Mouse (Mus musculus): ENCODE results near the gene Ccdc62. TPM values are rescaled to one million over a fixed set of nuclear protein-coding genes. Genes with fewer than 3 reads are reported as not detected.

The Ccdc62 gene
- total and polyA plus RNA-seq, 3 experiments: 7.5 to 13.4 TPM; not detected in 1

DNA sequence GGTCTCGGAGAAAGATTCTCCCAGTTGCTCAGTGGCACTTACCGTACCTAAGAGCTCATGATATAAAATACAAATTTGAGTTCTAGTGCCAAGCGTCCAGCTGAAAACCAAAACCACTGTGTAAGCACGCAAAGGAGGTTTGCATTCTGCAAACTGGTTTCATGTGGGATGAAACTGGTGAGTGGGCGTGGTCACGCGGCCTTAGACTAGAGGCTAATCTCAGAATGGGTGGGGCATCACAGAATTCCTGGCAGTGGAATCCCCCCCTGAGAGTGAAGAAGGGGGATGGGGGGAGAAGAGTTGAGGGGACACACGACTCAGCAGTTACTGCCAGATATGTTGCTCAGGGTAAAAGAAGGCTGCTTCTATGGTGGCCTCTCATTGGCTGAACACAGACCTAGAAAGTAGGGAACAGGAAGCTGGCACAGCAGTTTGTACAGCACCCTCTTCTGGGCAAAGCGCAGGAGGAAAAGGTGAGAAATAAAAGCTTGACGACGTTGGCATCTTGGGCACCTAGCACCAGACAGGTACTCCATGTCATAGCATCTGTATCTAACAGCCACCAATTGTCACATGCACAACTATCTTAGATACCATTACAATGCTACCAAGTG lies 26.3 kb upstream of the Ccdc62 start:
- peak; percentile 79 for DNase-seq (ENCODE audit: low read depth, low spot score)
- peak overlapping the region; percentile 43 for H3K9ac ChIP-seq (ENCODE audit: control insufficient read depth, low read depth, low read length, poor library complexity, severe bottlenecking)
- H3K79me2 ChIP-seq (ENCODE audit: control insufficient read depth, insufficient read depth, low read length, poor library complexity): peaks cover 21% of the 10 kb centered on the region
- H3K4me1 ChIP-seq (ENCODE audit: control insufficient read depth in 1 of 2, insufficient read depth in 2 of 2, low read length in 2 of 2): peaks cover 0 to 19% of the 10 kb centered on the region in 2 experiments; a peak in 3 of 4 replicates
- H3K27me3 ChIP-seq (ENCODE audit: control insufficient read depth in 1 of 2, insufficient read depth in 2 of 2, low read length in 2 of 2): no peaks in the 10 kb centered on the region
- no peaks in the 10 kb centered on the region for H3K9me3 ChIP-seq (replicated peaks; ENCODE audit: insufficient read depth, low read length)
- no peak overlapping the region for H3K27ac ChIP-seq (ENCODE audit: control insufficient read depth, low read depth, low read length)
- peak overlapping the region; percentile 53 to 68 for H3K4me3 ChIP-seq (ENCODE audit: control insufficient read depth in 1 of 2, insufficient read depth in 1 of 2, low read depth in 2 of 2, low read length in 2 of 2)
- peaks cover 0 to 12% of the 10 kb centered on the region in 2 experiments; a peak in 2 of 4 replicates for H3K36me3 ChIP-seq (ENCODE audit: control insufficient read depth in 1 of 2, insufficient read depth in 2 of 2, low read length in 2 of 2)
- TF ChIP-seq SIN3A (IDR thresholded peaks at IDR 0.05; ENCODE audit: low read length) (peak; percentile 64), GATA1 (IDR thresholded peaks at IDR 0.05; ENCODE audit: low read depth, low read length) (no peak), TBP (IDR thresholded peaks at IDR 0.05; ENCODE audit: low read depth, low read length) (0 out of 2 replicates have a peak, but pooled peaks have one; percentile 24), RCOR1 (IDR thresholded peaks at IDR 0.05; ENCODE audit: low read depth, low read length) (no peak), GABPA (IDR thresholded peaks at IDR 0.05; ENCODE audit: low read depth, low read length) (no peak), ZMIZ1 (IDR thresholded peaks at IDR 0.05; ENCODE audit: low read depth, low read length) (no peak), SMC3 (IDR thresholded peaks at IDR 0.05; ENCODE audit: low read depth, low read length) (peak; percentile 73), MEF2A (IDR thresholded peaks at IDR 0.05; ENCODE audit: extremely low read depth, insufficient replicate concordance, low read depth, low read length, poor library complexity, severe bottlenecking) (no peak), CTCF (IDR thresholded peaks at IDR 0.05 in 2 of 3, conservative IDR thresholded peaks at IDR 0.05 in 1 of 3; ENCODE audit: control insufficient read depth in 1 of 3, insufficient read depth in 1 of 3, low read depth in 2 of 3, low read length in 3 of 3, poor library complexity in 1 of 3, severe bottlenecking in 1 of 3) (peak; percentile 60 to 75 (median 61)), MAX (IDR thresholded peaks at IDR 0.05; ENCODE audit: low read length) (peak; percentile 72), POLR2AphosphoS2 (IDR thresholded peaks at IDR 0.05; ENCODE audit: low read length) (no peak), RAD21 (IDR thresholded peaks at IDR 0.05; ENCODE audit: low read depth, low read length) (peak; percentile 47), CHD1 (IDR thresholded peaks at IDR 0.05; ENCODE audit: low read depth, low read length) (no peak), UBTF (IDR thresholded peaks at IDR 0.05; ENCODE audit: borderline replicate concordance, insufficient read depth, low read depth, low read length) (no peak), ELF1 (IDR thresholded peaks at IDR 0.05; ENCODE audit: low read depth, low read length) (peak; percentile 85), ETS1 (IDR thresholded peaks at IDR 0.05; ENCODE audit: low read depth, low read length) (peak; percentile 33; the same call in 1 of the 2 replicates), MYC (IDR thresholded peaks at IDR 0.05; ENCODE audit: low read depth, low read length) (no peak), HCFC1 (IDR thresholded peaks at IDR 0.05; ENCODE audit: low read depth, low read length) (peak; percentile 61; the same call in 1 of the 2 replicates), ZKSCAN1 (IDR thresholded peaks at IDR 0.05; ENCODE audit: low read depth, low read length) (no peak), MYB (IDR thresholded peaks at IDR 0.05; ENCODE audit: low read depth, low read length) (no peak), NELFE (IDR thresholded peaks at IDR 0.05; ENCODE audit: low read depth, low read length) (peak; percentile 43; the same call in 1 of the 2 replicates), MAZ (IDR thresholded peaks at IDR 0.05; ENCODE audit: low read depth, low read length) (no peak), CHD2 (IDR thresholded peaks at IDR 0.05; ENCODE audit: low read length) (no peak), ZNF384 (IDR thresholded peaks at IDR 0.05; ENCODE audit: low read depth, low read length) (no peak), NRF1 (IDR thresholded peaks at IDR 0.05; ENCODE audit: insufficient read depth, low read depth, low read length, poor library complexity, severe bottlenecking) (no peak), POLR2AphosphoS5 (IDR thresholded peaks at IDR 0.05; ENCODE audit: borderline replicate concordance, low read depth, low read length) (no peak), USF2 (IDR thresholded peaks at IDR 0.05; ENCODE audit: borderline replicate concordance in 1 of 2, insufficient read depth in 1 of 2, low read depth in 1 of 2, low read length in 2 of 2) (no peak), MAFK (IDR thresholded peaks at IDR 0.05; ENCODE audit: borderline replicate concordance, low read depth, low read length) (no peak), BHLHE40 (IDR thresholded peaks at IDR 0.05; ENCODE audit: borderline replicate concordance, low read depth, low read length) (no peak), ZC3H11A (IDR thresholded peaks at IDR 0.05; ENCODE audit: low read depth, low read length) (peak; percentile 35; the same call in 1 of the 2 replicates), JUND (IDR thresholded peaks at IDR 0.05; ENCODE audit: low read depth, low read length) (no peak), EP300 (IDR thresholded peaks at IDR 0.05; ENCODE audit: low read depth in 1 of 2, low read length in 2 of 2) (no peak), MXI1 (IDR thresholded peaks at IDR 0.05; ENCODE audit: low read depth, low read length) (peak; percentile 65), POLR2A (IDR thresholded peaks at IDR 0.05; ENCODE audit: control insufficient read depth in 1 of 2, insufficient read depth in 1 of 2, low read depth in 1 of 2, low read length in 2 of 2, poor library complexity in 1 of 2) (no peak), KAT2A (conservative IDR thresholded peaks at IDR 0.05; ENCODE audit: low read depth, low read length) (no peak), TCF12 (IDR thresholded peaks at IDR 0.05; ENCODE audit: low read depth, low read length) (no peak), TAL1 (IDR thresholded peaks at IDR 0.05; ENCODE audit: low read length) (no peak)

All from MEL (cell line).